Mouse (Mus musculus) megakaryocyte, embryonic 14.5 days (primary cell): Measurements from ENCODE around the gene Ptpn22.

Experiments used
- FLI1 ChIP-seq: IDR thresholded peaks from 2 replicates; pipeline ENCODE4 v1.6.1; 2012; ENCODE audit warnings: low read length, inconsistent platforms, mixed read lengths
- GATA1 ChIP-seq: IDR thresholded peaks from 3 replicates; pipeline ENCODE4 v1.6.1; 2012; ENCODE audit warnings: mixed read lengths, low read length, inconsistent platforms, borderline replicate concordance

GRCm38 (mm10) chr3:103915509-103915896, 55.9 kb downstream of the Ptpn22 start:
- no peak for TF ChIP-seq GATA1
- TF ChIP-seq FLI1 = no peak
